Mouse (Mus musculus): Measurements from ENCODE around the gene Vmn1r11.
A peak's percentile ranks its signal among the peaks of the same experiment; 100 is the strongest.

Gene Vmn1r11

DNA sequence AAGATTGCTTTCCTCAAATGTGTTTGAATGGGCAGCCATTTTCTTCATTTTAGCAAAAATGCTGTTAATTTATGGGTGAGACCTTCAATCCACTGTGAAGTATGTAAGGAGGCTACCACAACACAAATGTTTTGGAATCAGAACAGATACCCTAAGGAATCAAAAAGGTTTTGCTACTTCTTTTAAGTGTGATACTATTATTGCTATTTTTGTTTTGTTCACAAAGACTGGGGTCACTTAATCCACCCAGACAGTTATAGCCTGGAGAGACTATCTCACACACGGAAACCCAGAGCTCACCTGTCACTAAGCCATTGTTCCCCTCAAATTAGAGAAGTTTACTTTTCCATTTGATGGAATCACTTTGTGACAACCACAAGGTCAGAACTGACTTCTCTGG lies at the start of gene Vmn1r11:
Gene Vmn1r11 (plus strand): TSS at position 301 of the 400 bp plus-strand sequence.
- no peak for DNase-seq

DNA sequence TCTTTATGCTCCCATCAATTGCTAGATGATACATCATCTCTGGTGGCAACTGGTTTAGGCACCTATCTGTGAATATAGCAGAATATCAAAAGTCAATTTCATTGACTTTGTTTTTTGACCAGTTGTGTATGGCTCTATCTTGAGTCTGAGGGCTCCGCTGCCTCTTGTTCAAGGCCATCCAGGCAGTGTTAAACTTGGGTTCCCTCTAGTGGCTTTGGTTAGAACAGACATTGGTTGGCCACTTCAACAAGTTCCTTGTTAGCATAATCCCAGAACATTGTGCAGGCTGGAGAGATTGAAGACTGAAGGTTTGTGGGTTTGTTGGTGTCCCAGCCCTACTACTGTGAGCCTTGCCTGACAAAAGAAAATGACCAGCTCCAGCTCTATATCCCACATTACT lies 26.9 kb upstream of the Vmn1r11 start:
- DNase-seq: peak in 1 of 2 experiments; percentile 4

DNA sequence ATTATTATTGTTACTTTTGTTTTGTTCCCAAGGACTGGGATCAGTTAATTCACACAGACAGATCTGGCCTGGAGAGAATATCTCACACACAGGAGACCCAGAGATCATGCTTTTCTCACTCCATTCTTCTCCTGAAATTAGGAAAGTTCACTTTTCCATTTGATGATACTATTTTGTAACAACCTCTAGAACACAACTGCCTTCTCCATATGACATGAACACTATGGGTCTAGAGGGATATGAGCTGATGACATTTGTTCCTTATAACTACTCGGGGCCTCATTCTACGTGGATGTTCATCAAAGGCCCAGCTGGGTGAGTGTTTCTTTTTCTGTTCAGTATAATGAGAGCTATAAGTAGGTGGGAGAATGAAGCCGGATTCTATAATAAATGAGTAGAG lies 24.1 kb upstream of the Vmn1r11 start, which contains the start of gene Vmn1r10:
Gene Vmn1r10 (plus strand): TSS at position 301 of the 400 bp plus-strand sequence.
- no peak for DNase-seq

DNA sequence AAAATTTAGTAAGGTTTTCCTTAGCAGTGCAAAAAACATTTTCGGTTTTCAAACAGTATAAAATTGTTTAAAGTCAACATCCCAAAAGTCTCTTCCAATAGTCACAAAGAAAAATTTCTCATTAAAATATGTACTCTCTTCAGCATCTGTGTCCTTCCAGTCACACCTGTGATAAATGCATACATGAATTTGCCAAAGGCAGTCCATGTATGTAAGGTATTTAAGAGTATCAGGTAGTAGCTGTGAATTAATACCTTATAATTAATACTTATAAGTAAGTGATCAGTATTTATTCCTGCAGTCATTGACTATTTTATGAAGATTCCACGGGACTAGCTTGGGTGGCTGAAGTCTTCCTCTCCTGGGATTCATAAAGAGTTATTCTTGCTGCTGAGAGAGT lies 23.4 kb downstream of the Vmn1r11 start, which contains the start of gene Vmn1r12:
Gene Vmn1r12 (plus strand): TSS at position 301 of the 400 bp plus-strand sequence.
- DNase-seq: no peak
